Mouse (Mus musculus) thymus, postnatal 10 days (tissue): ENCODE results near the gene Nup107.

Source experiments
- DNase-seq, 2 experiments: peaks; one replicate each; pipeline ENCODE4 v3.0.0; 2021; ENCODE audit warnings: low spot score in 2 of 2

The Nup107 gene

GRCm38 (mm10) chr10:117701034-117701829 is 91.3 kb downstream of the Nup107 start:
- DNase-seq, result no peak
